Mouse (Mus musculus) Patski (cell line): ENCODE data around the gene Khnyn. TPM values are rescaled to one million over a fixed set of nuclear protein-coding genes. Genes with fewer than 3 reads are reported as not detected.

Experiments used
- ATAC-seq: fragments of 100-300 bp; one replicate; pipeline ENCODE4 v1.8.0; 2021
- CTCF ChIA-PET: fragments of 350-600 bp; sonication (Branson Sonifier 250); formaldehyde crosslinking; loops from one replicate; lab custom pipeline; 2022; ENCODE audit warnings: inconsistent platforms; lab: Charles Lee
- POLR2A ChIA-PET: fragments of 350-600 bp; sonication (Branson Sonifier 250); formaldehyde crosslinking; loops from one replicate; lab custom pipeline; 2022; ENCODE audit warnings: antibody characterized with exemption, inconsistent platforms; lab: Charles Lee
- DNase-seq: peaks from one replicate; pipeline ENCODE4 v3.0.0-alpha.2; 2011; ENCODE audit warnings: low read depth, low spot score
- H3K27me3 ChIP-seq: fragments of 371-371 bp; one replicate; pipeline ENCODE4 v1.5.1; 2021
- CTCF ChIP-seq: fragments of 100-300 bp; IDR thresholded peaks from one replicate; pipeline ENCODE4 v1.5.1; 2021
- in situ Hi-C: fragments of 300-500 bp; cut with MboI; formaldehyde crosslinking; loops from 3 replicates; pipeline ENCODE4 v1.11.1; 2018; ENCODE audit warnings: low pct_unique_long_range_greater_than_20kb, mixed read lengths
- polyA plus RNA-seq: library from polyadenylated mRNA; unstranded; gene quantifications from one replicate; pipeline ENCODE4 v1.2.3, GENCODE M21; 2021

Khnyn gene
- polyA plus RNA-seq, 1 experiment from 2014 or later = 16.2 TPM

GRCm38 (mm10) chr14:55944575-55944974 is 59.8 kb downstream of the Khnyn start, which contains the start of gene Cma1:
Cma1 (minus strand) TSS chr14:55944675.
- ATAC-seq = no peak
- CTCF ChIA-PET = interaction anchor here (1.1 kb wide), 1 partner anchor 11 kb away, joined by 3 read pairs; no protein-coding TSS in a partner anchor
- H3K27me3 ChIP-seq = peaks cover 5% of the 10 kb centered on the region
- in situ Hi-C loops = no loop called here
- TF ChIP-seq CTCF = no peak
- POLR2A ChIA-PET = no interaction called here
- DNase-seq = no peak

- TF ChIP-seq CTCF = no peak
- DNase-seq = no peak
- in situ Hi-C loops = no loop called here
- POLR2A ChIA-PET = no interaction called here
- CTCF ChIA-PET = no interaction called here
- peaks cover 5% of the 10 kb centered on the region for H3K27me3 ChIP-seq
- no peak for ATAC-seq
Measured at GRCm38 (mm10) chr14:55946269-55946969, 61.7 kb downstream of the Khnyn start.

Other genes starting within 250 kb of the Khnyn start
- gene Ipo4, start 249.0 kb upstream of the Khnyn start, polyA plus RNA-seq = 116 TPM
- 1.5 TPM for gene Gm49378, start 247.1 kb upstream of the Khnyn start, polyA plus RNA-seq
- gene Tm9sf1, start 241.1 kb upstream of the Khnyn start, polyA plus RNA-seq = 109 TPM
- gene Tssk4, start 234.8 kb upstream of the Khnyn start, polyA plus RNA-seq = 0.42 TPM
- 29.7 TPM for gene Mdp1, start 224.4 kb upstream of the Khnyn start, polyA plus RNA-seq
- gene Gmpr2, start 213.0 kb upstream of the Khnyn start, polyA plus RNA-seq = 35.9 TPM
- gene Nedd8, start 212.8 kb upstream of the Khnyn start, polyA plus RNA-seq = 325 TPM
- gene Tinf2, start 203.1 kb upstream of the Khnyn start, polyA plus RNA-seq = 19.5 TPM
- gene Tgm1, start 171.0 kb upstream of the Khnyn start, polyA plus RNA-seq = 0.12 TPM
- 32.8 TPM for gene Rabggta, start 162.7 kb upstream of the Khnyn start, polyA plus RNA-seq
- 87.3 TPM for gene Dhrs1, start 139.3 kb upstream of the Khnyn start, polyA plus RNA-seq
- gene Nop9, start 139.3 kb upstream of the Khnyn start, polyA plus RNA-seq = 25.5 TPM
- gene Cideb, start 126.5 kb upstream of the Khnyn start, polyA plus RNA-seq = 1.9 TPM
- not detected for gene Ltb4r2, start 123.5 kb upstream of the Khnyn start, polyA plus RNA-seq
- gene Ltb4r1, start 119.0 kb upstream of the Khnyn start, polyA plus RNA-seq = not detected
- gene Adcy4, start 100.9 kb upstream of the Khnyn start, polyA plus RNA-seq = not detected
- 0.12 TPM for gene Ripk3, start 96.1 kb upstream of the Khnyn start, polyA plus RNA-seq
- gene Nfatc4, start 61.8 kb upstream of the Khnyn start, polyA plus RNA-seq = 3.9 TPM
- gene Nynrin, start 30.9 kb upstream of the Khnyn start, polyA plus RNA-seq = not detected
- gene Cbln3, start 555 bp upstream of the Khnyn start, polyA plus RNA-seq = 0.12 TPM
- 42.4 TPM for gene Sdr39u1, start 15.3 kb downstream of the Khnyn start, polyA plus RNA-seq
- not detected for gene Cma1, start 59.7 kb downstream of the Khnyn start, polyA plus RNA-seq
- gene Cma2, start 66.0 kb downstream of the Khnyn start, polyA plus RNA-seq = not detected
- gene Mcpt1, start 133.0 kb downstream of the Khnyn start, polyA plus RNA-seq = not detected
- gene Mcpt9, start 145.5 kb downstream of the Khnyn start, polyA plus RNA-seq = not detected
- not detected for gene Mcpt2, start 157.1 kb downstream of the Khnyn start, polyA plus RNA-seq
- gene Mcpt4, start 177.4 kb downstream of the Khnyn start, polyA plus RNA-seq = not detected
- gene Mcpt8, start 200.3 kb downstream of the Khnyn start, polyA plus RNA-seq = 0.50 TPM
- gene Ctsg, start 217.6 kb downstream of the Khnyn start, polyA plus RNA-seq = not detected
- gene Gzme, start 235.7 kb downstream of the Khnyn start, polyA plus RNA-seq = 59.1 TPM
- gene Gzmd, start 247.7 kb downstream of the Khnyn start, polyA plus RNA-seq = 4.2 TPM